Mouse (Mus musculus) MEL (cell line): ENCODE results near the gene Uckl1.

Experiments used
- CTCF ChIP-seq, 3 experiments: IDR thresholded peaks in 2 of 3; conservative IDR thresholded peaks in 1 of 3; 2 replicates each; pipeline ENCODE4 v1.5.1; 2011 to 2012; ENCODE audit warnings: low read length in 3 of 3, low read depth in 2 of 3, mild to moderate bottlenecking in 2 of 3, improper control_type of control experiment in 1 of 3, inconsistent platforms in 1 of 3, mixed read lengths in 1 of 3, moderate library complexity in 1 of 3; ENCODE audit not compliant: control insufficient read depth in 1 of 3, insufficient read depth in 1 of 3, poor library complexity in 1 of 3, severe bottlenecking in 1 of 3
- POLR2A ChIP-seq, 2 experiments: IDR thresholded peaks; 2 replicates each; pipeline ENCODE4 v1.6.1; 2011 to 2012; ENCODE audit warnings: low read length in 2 of 2, mild to moderate bottlenecking in 2 of 2, control low read depth in 1 of 2, improper control_type of control experiment in 1 of 2, low read depth in 1 of 2, moderate library complexity in 1 of 2; ENCODE audit not compliant: control insufficient read depth in 1 of 2, insufficient read depth in 1 of 2, poor library complexity in 1 of 2

DNA sequence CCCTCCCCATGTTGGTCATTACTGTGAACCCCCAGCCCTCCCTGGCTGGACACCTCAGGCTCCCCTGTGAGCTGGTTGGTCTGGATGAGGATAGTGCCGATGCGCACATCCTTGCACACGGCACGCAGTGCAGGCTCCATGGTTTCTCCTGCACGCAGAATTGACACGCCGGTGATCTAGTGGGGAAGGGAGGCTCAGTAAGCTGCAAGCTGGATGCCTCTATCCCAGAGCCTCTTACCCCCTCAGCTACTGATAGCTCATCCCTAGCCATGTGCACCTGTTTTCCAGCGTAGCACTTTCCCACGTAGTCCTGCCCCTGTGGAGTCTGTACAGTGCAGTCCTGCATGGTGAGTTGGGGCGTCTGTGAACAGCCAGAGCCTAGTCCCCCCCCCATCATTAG is 14.8 kb downstream of the Uckl1 start:
- TF ChIP-seq CTCF (IDR thresholded peaks at IDR 0.05 in 2 of 3, conservative IDR thresholded peaks at IDR 0.05 in 1 of 3; ENCODE audit: control insufficient read depth in 1 of 3, insufficient read depth in 1 of 3, low read depth in 2 of 3, low read length in 3 of 3, poor library complexity in 1 of 3, severe bottlenecking in 1 of 3) (no peak), POLR2A (IDR thresholded peaks at IDR 0.05; ENCODE audit: control insufficient read depth in 1 of 2, insufficient read depth in 1 of 2, low read depth in 1 of 2, low read length in 2 of 2, poor library complexity in 1 of 2) (no peak)
